Mouse (Mus musculus) embryonic facial prominence, embryonic 10.5 days (tissue): ENCODE measurements around the gene Rps6ka1. TPM values are rescaled to one million over a fixed set of nuclear protein-coding genes. Genes with fewer than 3 reads are reported as not detected.

Source experiments
- DNase-seq: peaks from one replicate; pipeline ENCODE4 v3.0.0-alpha.2; 2017; ENCODE audit warnings: low spot score
- H3K27ac ChIP-seq: fragments of 300-500 bp; sonication (generic); replicated peaks from 2 replicates; pipeline ENCODE4 v1.5.1; 2016; ENCODE audit warnings: mild to moderate bottlenecking
- H3K27me3 ChIP-seq: fragments of 300-500 bp; sonication (generic); replicated peaks from 2 replicates; pipeline ENCODE4 v1.6.1; 2016; ENCODE audit warnings: low read depth, mild to moderate bottlenecking; ENCODE audit not compliant: poor library complexity, severe bottlenecking
- H3K36me3 ChIP-seq: fragments of 300-500 bp; sonication (generic); replicated peaks from 2 replicates; pipeline ENCODE4 v1.6.1; 2016; ENCODE audit warnings: mild to moderate bottlenecking, moderate library complexity
- H3K4me1 ChIP-seq: fragments of 300-500 bp; sonication (generic); 2 replicates; pipeline ENCODE4 v1.6.1; 2016
- H3K4me3 ChIP-seq: fragments of 300-500 bp; sonication (generic); 2 replicates; pipeline ENCODE4 v1.5.1; 2016; ENCODE audit warnings: mild to moderate bottlenecking, moderate library complexity
- H3K9me3 ChIP-seq: fragments of 300-500 bp; sonication (generic); 2 replicates; pipeline ENCODE4 v1.6.1; 2016; ENCODE audit warnings: mild to moderate bottlenecking
- WGBS: fragments of 180-500 bp; shearing (Covaris S2); methylation state at CpG from one replicate; pipeline ENCODE4 v1.1.7; 2016; 5-methylcytosine and 5-hydroxymethylcytosine counted together
- polyA plus RNA-seq: library from polyadenylated mRNA; unstranded; fragments of >200 nt; fragmentation: Nextera tagmentation; extraction: Ambion mirVana; gene quantifications from 2 replicates; pipeline ENCODE4 v1.2.1, GENCODE M21; 2016

Gene Rps6ka1
- polyA plus RNA-seq, 1 experiment from 2014 or later = 46.6 TPM

- Histone ChIP-seq H3K9me3 (no peaks in the 10 kb centered on the region), H3K27ac (no peak overlapping the region), H3K27me3 (no peaks in the 10 kb centered on the region), H3K4me1 (no peaks in the 10 kb centered on the region), H3K36me3 (no peaks in the 10 kb centered on the region), H3K4me3 (no peak overlapping the region)
- no peak for DNase-seq
- WGBS = 81% methylated on average over 15 of the region's 15 CpGs
Observed at GRCm38 (mm10) chr4:133804401-133805263, 83.0 kb downstream of the Rps6ka1 start.

- no peaks in the 10 kb centered on the region for H3K4me1 ChIP-seq
- no peaks in the 10 kb centered on the region for H3K36me3 ChIP-seq
- no peak overlapping the region for H3K4me3 ChIP-seq
- no peaks in the 10 kb centered on the region for H3K27me3 ChIP-seq
- H3K27ac ChIP-seq = no peak overlapping the region
- no peaks in the 10 kb centered on the region for H3K9me3 ChIP-seq
- WGBS = 13% methylated on average over 6 of the region's 6 CpGs
- no peak for DNase-seq
Observed at GRCm38 (mm10) chr4:133800589-133800988, 87.0 kb downstream of the Rps6ka1 start.

Other genes with a start within 250 kb of the Rps6ka1 start
- 2.3 and 3.0 TPM in 2 replicates for gene Zdhhc18, start 237.6 kb downstream of the Rps6ka1 start, polyA plus RNA-seq
- 14.8 TPM in 2 replicates for gene Pigv, start 215.2 kb downstream of the Rps6ka1 start, polyA plus RNA-seq
- gene Arid1a, start 131.0 kb downstream of the Rps6ka1 start, polyA plus RNA-seq = 38.9 and 40.0 TPM in 2 replicates
- 2,976 and 3,167 TPM in 2 replicates for gene Hmgn2, start 80.9 kb upstream of the Rps6ka1 start, polyA plus RNA-seq
- gene Dhdds, start 113.1 kb upstream of the Rps6ka1 start, polyA plus RNA-seq = 41.2 and 42.1 TPM in 2 replicates
- 18.7 and 24.2 TPM in 2 replicates for gene Lin28a, start 131.0 kb upstream of the Rps6ka1 start, polyA plus RNA-seq
- not detected in 2 replicates for gene Zfp683, start 166.0 kb upstream of the Rps6ka1 start, polyA plus RNA-seq
- gene Crybg2, start 173.0 kb upstream of the Rps6ka1 start, polyA plus RNA-seq = 4.1 and 7.1 TPM in 2 replicates
- 3.5 and 4.5 TPM in 2 replicates for gene Cd52, start 207.3 kb upstream of the Rps6ka1 start, polyA plus RNA-seq
- 4.5 and 7.1 TPM in 2 replicates for gene Ubxn11, start 214.8 kb upstream of the Rps6ka1 start, polyA plus RNA-seq
- gene Sh3bgrl3, start 241.0 kb upstream of the Rps6ka1 start, polyA plus RNA-seq = 300 and 316 TPM in 2 replicates